Mouse (Mus musculus): Measurements from ENCODE around the gene Map2k6.

The Map2k6 gene

GRCm38 (mm10) chr11:110562320-110563081 lies 163.6 kb downstream of the Map2k6 start:
- DNase-seq (ENCODE audit: low spot score) = no peak

- no peak for DNase-seq (ENCODE audit: low spot score)
Observed at GRCm38 (mm10) chr11:110563272-110563671, 164.3 kb downstream of the Map2k6 start.

- DNase-seq (ENCODE audit: low spot score) = no peak
Observed at GRCm38 (mm10) chr11:110563801-110564200, 164.9 kb downstream of the Map2k6 start.

- no peak for DNase-seq (ENCODE audit: low spot score)
Observed at GRCm38 (mm10) chr11:110566307-110566706, 167.4 kb downstream of the Map2k6 start.

GRCm38 (mm10) chr11:110572548-110572947 lies 173.6 kb downstream of the Map2k6 start:
- DNase-seq (ENCODE audit: low spot score) = no peak

Data from T-cell, adult 2 months (primary cell).